Mouse (Mus musculus) hindbrain, embryonic 12.5 days (tissue): ENCODE results near the gene Znrf2. TPM values are rescaled to one million over a fixed set of nuclear protein-coding genes. Genes with fewer than 3 reads are reported as not detected.

Source experiments
- ATAC-seq: fragments of 200-750 bp; cut with Nextera tagmentation; 2 replicates; pipeline ENCODE4 v1.8.0; 2017; ENCODE audit warnings: moderate TSS enrichment; ENCODE audit not compliant: low FRiP score
- H3K27ac ChIP-seq: fragments of 300-500 bp; sonication (generic); 2 replicates; pipeline ENCODE4 v1.5.1; 2016; ENCODE audit warnings: mild to moderate bottlenecking
- H3K27me3 ChIP-seq: fragments of 300-500 bp; sonication (generic); 2 replicates; pipeline ENCODE4 v1.6.1; 2016; ENCODE audit warnings: mild to moderate bottlenecking
- H3K36me3 ChIP-seq: fragments of 300-500 bp; sonication (generic); 2 replicates; pipeline ENCODE4 v1.6.1; 2016; ENCODE audit warnings: mild to moderate bottlenecking
- H3K4me1 ChIP-seq: fragments of 300-500 bp; sonication (generic); 2 replicates; pipeline ENCODE4 v1.6.1; 2016
- H3K4me2 ChIP-seq: fragments of 300-500 bp; sonication (generic); replicated peaks from 2 replicates; pipeline ENCODE4 v1.6.1; 2016; ENCODE audit warnings: mild to moderate bottlenecking
- H3K4me3 ChIP-seq: fragments of 300-500 bp; sonication (generic); 2 replicates; pipeline ENCODE4 v1.5.1; 2016; ENCODE audit warnings: mild to moderate bottlenecking
- H3K9ac ChIP-seq: fragments of 300-500 bp; sonication (generic); 2 replicates; pipeline ENCODE4 v1.6.1; 2016; ENCODE audit warnings: mild to moderate bottlenecking, moderate library complexity
- H3K9me3 ChIP-seq: fragments of 300-500 bp; sonication (generic); replicated peaks from 2 replicates; pipeline ENCODE4 v1.6.1; 2016; ENCODE audit warnings: mild to moderate bottlenecking
- WGBS: fragments of 180-500 bp; shearing (Covaris S2); methylation state at CpG from one replicate; pipeline ENCODE4 v1.1.7; 2016; 5-methylcytosine and 5-hydroxymethylcytosine counted together
- polyA plus RNA-seq: library from polyadenylated mRNA; unstranded; fragments of >200 nt; fragmentation: Nextera tagmentation; extraction: Ambion mirVana; gene quantifications from 2 replicates; pipeline ENCODE4 v1.2.1, GENCODE M21; 2016

Znrf2 gene
- polyA plus RNA-seq = 3.9 and 4.1 TPM in 2 replicates

GRCm38 (mm10) chr6:54816388-54817065 is at the start of gene Znrf2:
Znrf2 (plus strand) TSS chr6:54816916.
- WGBS = 2% methylated on average over 38 of the region's 88 CpGs
- peaks cover 7% of the 10 kb centered on the region; the same call in 1 of the 2 replicates for H3K27me3 ChIP-seq
- H3K36me3 ChIP-seq = no peaks in the 10 kb centered on the region

GRCm38 (mm10) chr6:54767746-54768145 is 49.0 kb upstream of the Znrf2 start:
- H3K36me3 ChIP-seq = no peaks in the 10 kb centered on the region

More at GRCm38 (mm10) chr6:54816388-54817065, at the start of gene Znrf2:
- H3K4me1 ChIP-seq = peaks cover 19% of the 10 kb centered on the region
- peak within 1 kb of the TSS; percentile 66 for H3K4me3 ChIP-seq
- peak within 1 kb of the TSS; percentile 76 for H3K9ac ChIP-seq
- H3K27ac ChIP-seq = peak within 1 kb of the TSS; percentile 99
- no peaks in the 10 kb centered on the region for H3K9me3 ChIP-seq
- peak; percentile 100 for ATAC-seq
- peak within 1 kb of the TSS; percentile 51 for H3K4me2 ChIP-seq

GRCm38 (mm10) chr6:54770766-54771165 is 46.0 kb upstream of the Znrf2 start:
- Histone ChIP-seq H3K9ac (no peak overlapping the region), H3K9me3 (0 out of 2 replicates have a peak, but pooled peaks cover 4% of the 10 kb centered on the region), H3K27me3 (no peaks in the 10 kb centered on the region; the same call in 1 of the 2 replicates), H3K27ac (no peak overlapping the region), H3K4me3 (no peak overlapping the region), H3K36me3 (no peaks in the 10 kb centered on the region), H3K4me2 (no peak overlapping the region), H3K4me1 (peaks cover 4% of the 10 kb centered on the region; the same call in 1 of the 2 replicates)
- ATAC-seq = no peak
- 71% methylated on average over 4 of the region's 4 CpGs for WGBS

More at GRCm38 (mm10) chr6:54767746-54768145, 49.0 kb upstream of the Znrf2 start:
- 38% methylated on average over 4 of the region's 4 CpGs for WGBS
- peaks cover 5% of the 10 kb centered on the region; the same call in 1 of the 2 replicates for H3K27me3 ChIP-seq
- ATAC-seq = no peak
- H3K9ac ChIP-seq = no peak overlapping the region
- no peak overlapping the region for H3K27ac ChIP-seq
- peaks cover 4% of the 10 kb centered on the region; the same call in 1 of the 2 replicates for H3K4me1 ChIP-seq
- H3K4me3 ChIP-seq = no peak overlapping the region
- H3K9me3 ChIP-seq = no peaks in the 10 kb centered on the region
- H3K4me2 ChIP-seq = no peak overlapping the region

- H3K27ac ChIP-seq = no peak overlapping the region
- H3K9ac ChIP-seq = no peak overlapping the region
- WGBS = 71% methylated on average over 8 of the region's 8 CpGs
- H3K4me2 ChIP-seq = no peak overlapping the region
- H3K4me3 ChIP-seq = no peak overlapping the region
- H3K27me3 ChIP-seq = no peaks in the 10 kb centered on the region; the same call in 1 of the 2 replicates
- peaks cover 4% of the 10 kb centered on the region; the same call in 1 of the 2 replicates for H3K4me1 ChIP-seq
- H3K9me3 ChIP-seq = 0 out of 2 replicates have a peak, but pooled peaks cover 4% of the 10 kb centered on the region
- no peaks in the 10 kb centered on the region for H3K36me3 ChIP-seq
- no peak for ATAC-seq
Measured at GRCm38 (mm10) chr6:54771171-54771570, 45.5 kb upstream of the Znrf2 start.

GRCm38 (mm10) chr6:54772078-54772477 is 44.6 kb upstream of the Znrf2 start:
- no peak overlapping the region for H3K9ac ChIP-seq
- no peak overlapping the region for H3K4me3 ChIP-seq
- H3K4me1 ChIP-seq = peaks cover 4% of the 10 kb centered on the region; the same call in 1 of the 2 replicates
- H3K27ac ChIP-seq = no peak overlapping the region
- no peaks in the 10 kb centered on the region; the same call in 1 of the 2 replicates for H3K27me3 ChIP-seq
- ATAC-seq = no peak
- 95% methylated on average over 5 of the region's 5 CpGs for WGBS
- H3K36me3 ChIP-seq = no peaks in the 10 kb centered on the region
- H3K9me3 ChIP-seq = 0 out of 2 replicates have a peak, but pooled peaks cover 4% of the 10 kb centered on the region
- no peak overlapping the region for H3K4me2 ChIP-seq

- Histone ChIP-seq H3K27me3 (peaks cover 4% of the 10 kb centered on the region; the same call in 1 of the 2 replicates), H3K36me3 (no peaks in the 10 kb centered on the region), H3K4me3 (no peak overlapping the region), H3K9me3 (0 out of 2 replicates have a peak, but pooled peaks cover 4% of the 10 kb centered on the region), H3K9ac (no peak overlapping the region), H3K4me1 (peaks cover 7% of the 10 kb centered on the region), H3K4me2 (no peak overlapping the region), H3K27ac (no peak overlapping the region)
- no peak for ATAC-seq
Measured at GRCm38 (mm10) chr6:54775739-54776138, 41.0 kb upstream of the Znrf2 start.

GRCm38 (mm10) chr6:54777661-54778060 is 39.1 kb upstream of the Znrf2 start:
- WGBS = 47% methylated on average over 8 of the region's 8 CpGs
- H3K36me3 ChIP-seq = no peaks in the 10 kb centered on the region
- no peak overlapping the region for H3K9ac ChIP-seq
- peak overlapping the region; percentile 30; the same call in 1 of the 2 replicates for H3K27ac ChIP-seq
- H3K4me3 ChIP-seq = no peak overlapping the region
- ATAC-seq = no peak
- peaks cover 4% of the 10 kb centered on the region; the same call in 1 of the 2 replicates for H3K27me3 ChIP-seq
- peaks cover 15% of the 10 kb centered on the region for H3K4me1 ChIP-seq
- H3K4me2 ChIP-seq = no peak overlapping the region
- H3K9me3 ChIP-seq = 0 out of 2 replicates have a peak, but pooled peaks cover 4% of the 10 kb centered on the region

GRCm38 (mm10) chr6:54779968-54780367 is 36.7 kb upstream of the Znrf2 start:
- ATAC-seq = no peak
- H3K4me2 ChIP-seq = no peak overlapping the region
- WGBS = 84% methylated on average over 5 of the region's 5 CpGs

GRCm38 (mm10) chr6:54780569-54781304 is 36.0 kb upstream of the Znrf2 start:
- peaks cover 4% of the 10 kb centered on the region; the same call in 1 of the 2 replicates for H3K27me3 ChIP-seq
- H3K4me3 ChIP-seq = no peak overlapping the region
- no peak overlapping the region for H3K4me2 ChIP-seq
- WGBS = 87% methylated on average over 5 of the region's 5 CpGs
- peaks cover 15% of the 10 kb centered on the region for H3K4me1 ChIP-seq
- H3K36me3 ChIP-seq = no peaks in the 10 kb centered on the region
- H3K27ac ChIP-seq = no peak overlapping the region
- H3K9ac ChIP-seq = no peak overlapping the region
- no peak for ATAC-seq
- H3K9me3 ChIP-seq = no peaks in the 10 kb centered on the region

More at GRCm38 (mm10) chr6:54779968-54780367, 36.7 kb upstream of the Znrf2 start:
- Histone ChIP-seq H3K27ac (no peak overlapping the region), H3K9ac (no peak overlapping the region), H3K36me3 (no peaks in the 10 kb centered on the region), H3K9me3 (no peaks in the 10 kb centered on the region), H3K27me3 (peaks cover 4% of the 10 kb centered on the region; the same call in 1 of the 2 replicates), H3K4me1 (peaks cover 15% of the 10 kb centered on the region), H3K4me3 (no peak overlapping the region)

- Histone ChIP-seq H3K27me3 (peaks cover 4% of the 10 kb centered on the region; the same call in 1 of the 2 replicates), H3K36me3 (no peaks in the 10 kb centered on the region), H3K9me3 (no peaks in the 10 kb centered on the region), H3K27ac (peak overlapping the region; percentile 41; the same call in 1 of the 2 replicates), H3K4me1 (peaks cover 15% of the 10 kb centered on the region), H3K4me3 (no peak overlapping the region), H3K4me2 (no peak overlapping the region), H3K9ac (no peak overlapping the region)
- 39% methylated on average over 6 of the region's 6 CpGs for WGBS
- no peak for ATAC-seq
Measured at GRCm38 (mm10) chr6:54781881-54782280, 34.8 kb upstream of the Znrf2 start.

GRCm38 (mm10) chr6:54785098-54785730 is 31.5 kb upstream of the Znrf2 start:
- peak overlapping the region; percentile 52; the same call in 1 of the 2 replicates for H3K27ac ChIP-seq
- H3K4me2 ChIP-seq = no peak overlapping the region
- peak; percentile 81 for ATAC-seq

More at GRCm38 (mm10) chr6:54785098-54785730, 31.5 kb upstream of the Znrf2 start:
- H3K9ac ChIP-seq = no peak overlapping the region
- peaks cover 8% of the 10 kb centered on the region; the same call in 1 of the 2 replicates for H3K4me1 ChIP-seq
- H3K4me3 ChIP-seq = no peak overlapping the region
- no peaks in the 10 kb centered on the region for H3K9me3 ChIP-seq
- no peaks in the 10 kb centered on the region for H3K36me3 ChIP-seq
- 49% methylated on average over 5 of the region's 5 CpGs for WGBS
- no peaks in the 10 kb centered on the region for H3K27me3 ChIP-seq
